Mouse (Mus musculus): ENCODE results near the gene Map3k20. TPM values are rescaled to one million over a fixed set of nuclear protein-coding genes. Genes with fewer than 3 reads are reported as not detected.

Map3k20 gene
- total RNA-seq, 1 experiment from 2014 or later, result 2.6 TPM

DNA sequence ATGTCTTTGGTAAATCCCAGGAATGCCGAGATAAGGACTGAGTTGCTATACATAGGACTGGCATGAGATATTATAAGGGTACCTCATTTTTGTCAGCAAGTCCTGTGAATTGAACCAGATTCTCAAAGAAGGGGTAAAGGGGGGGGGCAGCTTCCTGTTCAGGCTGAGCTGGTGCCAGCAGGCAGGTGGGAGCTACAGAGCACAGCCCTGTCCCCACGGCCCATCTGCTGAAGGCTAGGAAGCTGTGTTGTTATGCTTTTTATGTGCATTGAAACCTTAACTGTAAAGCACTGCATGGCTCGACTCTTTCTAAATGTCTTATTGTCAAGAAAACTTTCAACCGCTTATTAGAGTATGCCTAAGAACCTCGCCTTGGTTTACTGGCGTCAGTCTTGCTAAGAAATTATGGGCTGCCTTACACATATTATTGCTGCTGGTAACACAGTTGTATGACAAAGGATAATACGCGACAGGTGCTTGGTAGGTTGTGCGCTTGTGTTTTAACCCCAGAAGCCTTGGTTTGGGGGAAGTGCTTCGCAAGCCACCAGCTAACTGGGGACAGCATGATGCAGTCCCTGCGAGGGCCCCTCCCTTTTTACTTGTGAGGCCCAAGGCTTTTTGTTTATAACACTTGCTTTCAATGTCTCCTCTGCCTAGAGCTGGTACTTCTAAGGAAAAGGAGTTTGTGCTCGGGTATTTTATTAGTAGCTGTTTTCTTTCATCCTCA lies 114.2 kb downstream of the Map3k20 start:
- 0 out of 2 replicates have a peak, but pooled peaks have one; percentile 16 for ATAC-seq (ENCODE audit: extremely low read depth, insufficient number of reproducible peaks, low FRiP score, poor library complexity, severe bottlenecking)

GRCm38 (mm10) chr2:72401290-72401689 lies 115.9 kb downstream of the Map3k20 start:
- no peak for ATAC-seq (ENCODE audit: extremely low read depth, insufficient number of reproducible peaks, low FRiP score, poor library complexity, severe bottlenecking)

GRCm38 (mm10) chr2:72405621-72406555 lies 120.5 kb downstream of the Map3k20 start:
- ATAC-seq (ENCODE audit: extremely low read depth, insufficient number of reproducible peaks, low FRiP score, poor library complexity, severe bottlenecking), result no peak

DNA sequence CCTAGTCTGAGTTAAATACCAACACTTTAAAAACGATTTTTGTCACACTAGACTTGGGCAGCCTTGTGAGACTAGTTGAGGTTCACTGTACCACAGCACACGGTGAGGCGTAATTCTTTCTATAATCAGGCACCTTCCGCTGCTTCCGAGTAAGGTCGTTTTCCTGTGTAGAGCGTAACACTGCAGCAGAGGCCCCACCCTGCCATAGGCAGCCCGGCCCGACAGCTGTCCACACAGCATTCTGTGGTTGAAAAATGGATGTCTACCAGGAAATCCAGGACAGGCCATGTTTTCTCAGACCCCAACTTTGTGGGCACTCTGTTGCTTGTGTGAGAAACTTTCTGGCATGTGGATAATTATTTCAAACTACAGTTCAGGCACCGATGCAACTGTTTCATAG lies 121.3 kb downstream of the Map3k20 start:
- peak; percentile 42; the same call in 1 of the 2 replicates for ATAC-seq (ENCODE audit: extremely low read depth, insufficient number of reproducible peaks, low FRiP score, poor library complexity, severe bottlenecking)

GRCm38 (mm10) chr2:72407341-72408092 lies 122.1 kb downstream of the Map3k20 start:
- no peak for ATAC-seq (ENCODE audit: extremely low read depth, insufficient number of reproducible peaks, low FRiP score, poor library complexity, severe bottlenecking)

GRCm38 (mm10) chr2:72409968-72410367 lies 124.5 kb downstream of the Map3k20 start:
- no peak for ATAC-seq (ENCODE audit: extremely low read depth, insufficient number of reproducible peaks, low FRiP score, poor library complexity, severe bottlenecking)

GRCm38 (mm10) chr2:72412266-72412665 lies 126.8 kb downstream of the Map3k20 start:
- ATAC-seq (ENCODE audit: extremely low read depth, insufficient number of reproducible peaks, low FRiP score, poor library complexity, severe bottlenecking), result no peak

GRCm38 (mm10) chr2:72415416-72415815 lies 130.0 kb downstream of the Map3k20 start:
- ATAC-seq (ENCODE audit: extremely low read depth, insufficient number of reproducible peaks, low FRiP score, poor library complexity, severe bottlenecking), result no peak

GRCm38 (mm10) chr2:72416095-72417080 lies 131.0 kb downstream of the Map3k20 start:
- ATAC-seq (ENCODE audit: extremely low read depth, insufficient number of reproducible peaks, low FRiP score, poor library complexity, severe bottlenecking), result no peak

- no peak for ATAC-seq (ENCODE audit: extremely low read depth, insufficient number of reproducible peaks, low FRiP score, poor library complexity, severe bottlenecking)
Observed at GRCm38 (mm10) chr2:72420561-72420960, 135.1 kb downstream of the Map3k20 start.

DNA sequence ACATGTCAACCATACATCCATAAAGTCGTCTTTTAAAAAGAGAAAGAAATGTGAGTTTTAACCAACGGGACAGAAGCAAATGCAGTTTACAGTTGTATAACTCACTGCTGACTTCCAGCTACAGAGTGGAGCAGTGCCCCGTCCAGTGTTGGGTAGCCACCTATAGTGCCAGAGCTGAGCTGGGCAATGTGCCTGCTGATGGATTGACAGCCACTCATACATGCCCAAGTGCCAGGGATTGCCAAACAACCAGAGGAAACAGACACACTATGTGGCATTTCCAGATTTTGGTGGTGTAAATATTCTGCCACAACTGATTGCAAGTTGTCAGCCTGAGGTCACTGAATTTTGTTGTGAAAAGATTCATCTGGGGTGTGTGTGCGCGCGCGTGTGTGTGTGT lies 139.2 kb downstream of the Map3k20 start:
- no peak for ATAC-seq (ENCODE audit: extremely low read depth, insufficient number of reproducible peaks, low FRiP score, poor library complexity, severe bottlenecking)

- no peak for ATAC-seq (ENCODE audit: extremely low read depth, insufficient number of reproducible peaks, low FRiP score, poor library complexity, severe bottlenecking)
Observed at GRCm38 (mm10) chr2:72426776-72427175, 141.3 kb downstream of the Map3k20 start.

DNA sequence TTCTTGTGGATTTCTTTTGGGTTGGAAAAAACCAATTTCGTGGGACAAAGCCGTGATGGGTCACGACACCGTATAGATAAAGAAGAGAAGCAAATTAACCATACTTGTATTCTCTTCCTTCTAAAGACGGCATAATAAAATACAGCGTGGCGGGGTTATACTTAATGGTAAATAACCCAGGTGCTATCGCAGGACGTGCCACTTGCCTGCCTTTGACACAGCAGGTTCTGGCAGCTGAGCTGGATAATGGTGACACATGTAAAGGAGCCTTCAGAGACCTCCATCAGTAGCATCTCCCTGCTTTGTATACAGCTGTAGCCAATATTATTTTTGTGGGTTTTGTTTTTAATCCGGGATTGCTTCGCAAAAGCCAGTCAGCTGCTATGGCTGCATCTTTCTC lies 141.9 kb downstream of the Map3k20 start:
- no peak for ATAC-seq (ENCODE audit: extremely low read depth, insufficient number of reproducible peaks, low FRiP score, poor library complexity, severe bottlenecking)

DNA sequence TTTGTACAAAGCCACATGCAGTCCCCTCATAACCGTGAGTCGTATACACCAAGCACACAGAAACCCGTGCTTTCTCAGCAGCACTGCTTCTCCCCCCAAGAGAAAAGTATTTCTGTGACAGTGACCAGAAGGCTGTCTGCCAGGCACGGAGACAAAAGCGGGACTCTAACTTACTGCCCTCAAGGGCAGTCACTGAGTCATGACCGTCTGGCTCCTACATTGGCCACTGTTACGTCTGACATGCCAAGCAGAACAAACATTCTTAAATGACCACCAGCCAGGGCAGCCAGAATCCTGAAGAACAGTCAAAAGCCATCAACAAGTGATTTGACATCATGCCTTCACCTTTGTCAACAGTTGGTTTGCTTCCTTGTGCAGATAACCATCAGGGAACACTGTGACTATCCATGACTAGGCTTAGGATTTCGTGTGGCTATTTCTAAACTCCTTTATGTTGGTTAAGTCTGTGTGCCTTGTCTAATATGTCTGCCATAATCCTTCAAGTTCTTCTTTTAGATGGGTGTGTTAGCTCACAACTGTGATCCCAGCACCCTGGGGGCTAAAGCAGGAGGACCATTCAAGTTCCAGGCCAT lies 153.6 kb downstream of the Map3k20 start:
- ATAC-seq (ENCODE audit: extremely low read depth, insufficient number of reproducible peaks, low FRiP score, poor library complexity, severe bottlenecking), result no peak

DNA sequence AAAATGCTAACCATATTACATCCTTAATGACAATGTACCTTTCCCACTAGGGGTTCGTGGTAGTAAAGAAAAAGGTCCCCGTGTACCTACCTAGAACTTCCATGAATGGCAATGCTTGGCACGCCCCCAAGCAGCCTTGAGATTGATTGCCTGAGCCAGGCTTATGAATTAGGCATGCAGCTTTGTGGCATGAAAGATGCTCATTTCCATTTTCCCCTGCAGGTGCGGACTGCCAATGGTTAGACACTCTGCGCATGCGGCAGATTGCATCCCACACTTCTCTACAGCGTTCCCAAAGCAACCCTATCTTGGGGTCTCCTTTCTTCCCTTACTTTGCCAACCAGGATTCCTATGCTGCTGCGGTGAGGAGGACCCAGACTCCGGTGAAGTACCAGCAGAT lies 155.6 kb downstream of the Map3k20 start:
- no peak for ATAC-seq (ENCODE audit: extremely low read depth, insufficient number of reproducible peaks, low FRiP score, poor library complexity, severe bottlenecking)

- ATAC-seq (ENCODE audit: extremely low read depth, insufficient number of reproducible peaks, low FRiP score, poor library complexity, severe bottlenecking), result peak; percentile 91
Observed at GRCm38 (mm10) chr2:72442825-72443224, 157.4 kb downstream of the Map3k20 start.

DNA sequence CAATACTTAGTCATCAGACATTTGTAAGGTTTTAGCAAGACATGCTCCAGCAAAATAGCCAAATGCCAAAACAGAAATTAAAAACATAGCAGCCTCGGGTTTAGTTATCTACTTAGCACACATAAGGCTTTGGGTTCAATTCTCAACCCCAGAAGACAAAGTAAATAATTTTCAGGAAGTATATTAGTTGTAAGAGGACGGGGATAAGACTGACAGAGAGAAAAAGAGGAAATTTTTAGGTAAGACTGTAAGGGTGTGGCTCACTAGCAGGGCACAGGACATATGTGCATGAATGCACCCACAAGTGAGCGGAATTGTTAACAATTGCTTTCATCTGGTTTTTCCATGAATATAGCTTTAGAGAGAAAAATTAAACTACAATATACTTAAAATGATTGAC lies 158.5 kb downstream of the Map3k20 start:
- ATAC-seq (ENCODE audit: extremely low read depth, insufficient number of reproducible peaks, low FRiP score, poor library complexity, severe bottlenecking), result no peak

- no peak for ATAC-seq (ENCODE audit: extremely low read depth, insufficient number of reproducible peaks, low FRiP score, poor library complexity, severe bottlenecking)
Observed at GRCm38 (mm10) chr2:72446106-72446505, 160.7 kb downstream of the Map3k20 start.
